Mouse (Mus musculus) stomach, postnatal 0 days (tissue): ENCODE measurements around the gene Cdca3. TPM values are rescaled to one million over a fixed set of nuclear protein-coding genes. Genes with fewer than 3 reads are reported as not detected.

Experiments used
- ATAC-seq: fragments of 200-750 bp; cut with Nextera tagmentation; 2 replicates; pipeline ENCODE4 v1.8.0; 2017; ENCODE audit not compliant: low FRiP score, low TSS enrichment
- DNase-seq: peaks from one replicate; pipeline ENCODE4 v3.0.0-alpha.2; 2016; ENCODE audit warnings: low spot score
- H3K27ac ChIP-seq: fragments of 300-500 bp; sonication (generic); replicated peaks from 2 replicates; pipeline ENCODE4 v1.5.1; 2014; ENCODE audit warnings: mild to moderate bottlenecking, control low read depth
- H3K27me3 ChIP-seq: fragments of 300-500 bp; sonication (generic); 2 replicates; pipeline ENCODE4 v1.6.1; 2014; ENCODE audit warnings: low read length; ENCODE audit not compliant: control insufficient read depth, insufficient read depth
- H3K36me3 ChIP-seq: fragments of 300-500 bp; sonication (generic); 2 replicates; pipeline ENCODE4 v1.6.1; 2014; ENCODE audit warnings: low read length, mixed read lengths; ENCODE audit not compliant: control insufficient read depth, insufficient read depth
- H3K4me1 ChIP-seq: fragments of 300-500 bp; sonication (generic); replicated peaks from 2 replicates; pipeline ENCODE4 v1.6.1; 2014; ENCODE audit warnings: antibody characterized with exemption; ENCODE audit not compliant: control insufficient read depth, insufficient read depth
- H3K4me2 ChIP-seq: fragments of 300-500 bp; sonication (generic); replicated peaks from 2 replicates; pipeline ENCODE4 v1.6.1; 2014; ENCODE audit warnings: low read depth, mild to moderate bottlenecking, control low read depth, moderate library complexity
- H3K4me3 ChIP-seq: fragments of 300-500 bp; sonication (generic); 2 replicates; pipeline ENCODE4 v1.5.1; 2014; ENCODE audit warnings: low read depth, low read length, control low read depth
- H3K9ac ChIP-seq: fragments of 300-500 bp; sonication (generic); 2 replicates; pipeline ENCODE4 v1.6.1; 2014; ENCODE audit warnings: mild to moderate bottlenecking, low read length, control low read depth, mixed read lengths
- H3K9me3 ChIP-seq: fragments of 300-500 bp; sonication (generic); 2 replicates; pipeline ENCODE4 v1.6.1; 2016; ENCODE audit warnings: low read length; ENCODE audit not compliant: control insufficient read depth
- CTCF ChIP-seq: IDR thresholded peaks from 2 replicates; pipeline ENCODE4 v1.5.1; 2016; ENCODE audit warnings: antibody characterized with exemption, low read depth, mild to moderate bottlenecking, moderate library complexity
- EP300 ChIP-seq: optimal IDR thresholded peaks from 2 replicates; pipeline ENCODE3; 2016; ENCODE audit warnings: antibody characterized with exemption
- WGBS: fragments of 180-500 bp; shearing (Covaris S2); extraction: QIAGEN DNeasy Blood & Tissue Kit; methylation state at CpG from one replicate; pipeline ENCODE4 v1.1.7; 2014; 5-methylcytosine and 5-hydroxymethylcytosine counted together
- polyA plus RNA-seq: library from polyadenylated mRNA; unstranded; fragments of >200 nt; fragmentation: Nextera tagmentation; extraction: Ambion mirVana; gene quantifications from 2 replicates; pipeline ENCODE4 v1.2.1, GENCODE M21; 2015

Gene Cdca3
- polyA plus RNA-seq, 1 experiment from 2014 or later, result 52.8 TPM

- H3K9me3 ChIP-seq, result no peaks in the 10 kb centered on the region
- no peak for DNase-seq
- H3K4me1 ChIP-seq, result no peaks in the 10 kb centered on the region
- TF ChIP-seq EP300 (no peak), CTCF (no peak)
- no peak overlapping the region for H3K9ac ChIP-seq
- H3K27me3 ChIP-seq, result no peaks in the 10 kb centered on the region; the same call in 1 of the 2 replicates
- ATAC-seq, result no peak
- H3K4me2 ChIP-seq, result peak overlapping the region; percentile 82
- H3K36me3 ChIP-seq, result no peaks in the 10 kb centered on the region
- WGBS, result 29% methylated on average over 26 of the region's 26 CpGs
- H3K4me3 ChIP-seq, result peak overlapping the region; percentile 72
- H3K27ac ChIP-seq, result 0 out of 2 replicates have a peak overlapping the region, but pooled peaks have one; percentile 13
Measured at GRCm38 (mm10) chr6:124857840-124858530, 28.6 kb downstream of the Cdca3 start.

DNA sequence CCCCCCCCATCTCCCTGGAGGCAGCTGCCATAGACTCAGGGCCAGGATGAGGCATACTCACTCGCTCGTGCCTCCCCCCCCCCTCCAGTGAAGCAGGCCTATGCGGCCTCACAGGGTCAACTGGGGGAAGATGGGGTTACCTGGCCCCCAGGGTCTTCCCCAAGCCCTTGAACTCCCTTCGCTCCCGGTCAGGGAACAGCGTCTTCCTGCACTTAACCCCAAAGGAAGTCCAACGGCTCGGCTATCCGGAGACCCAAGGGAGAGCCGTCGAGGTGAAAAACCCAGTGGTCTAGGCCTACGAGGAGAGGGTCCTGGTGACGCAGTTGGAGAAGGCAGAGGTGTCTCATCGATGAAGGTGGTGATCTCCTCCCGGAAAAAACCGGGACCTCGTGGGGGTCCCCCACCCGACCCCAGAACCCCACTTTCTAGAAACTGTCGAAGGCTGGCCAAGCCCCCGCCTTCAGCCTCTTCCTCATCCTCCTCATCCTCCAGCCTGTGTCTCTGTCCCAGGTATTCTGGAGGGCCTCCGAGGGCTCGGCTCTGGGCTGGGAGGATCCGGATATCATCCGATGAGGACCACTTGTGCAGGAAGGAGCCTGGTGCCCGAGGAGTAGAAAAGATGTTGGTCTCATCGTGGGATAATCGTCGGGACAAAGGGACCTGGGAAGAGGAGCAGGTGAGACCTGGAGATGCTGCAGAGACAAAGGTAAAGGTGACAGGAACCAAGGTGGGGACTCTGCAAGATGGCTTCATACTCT, 29.4 kb downstream of the Cdca3 start:
- H3K4me2 ChIP-seq, result no peak overlapping the region
- H3K36me3 ChIP-seq, result no peaks in the 10 kb centered on the region
- 72% methylated on average over 28 of the region's 28 CpGs for WGBS
- H3K9me3 ChIP-seq, result no peaks in the 10 kb centered on the region
- no peak overlapping the region for H3K27ac ChIP-seq
- DNase-seq (no peak), ATAC-seq (no peak)
- H3K27me3 ChIP-seq, result no peaks in the 10 kb centered on the region; the same call in 1 of the 2 replicates
- H3K4me1 ChIP-seq, result no peaks in the 10 kb centered on the region
- no peak for TF ChIP-seq CTCF
- TF ChIP-seq EP300, result no peak
- H3K9ac ChIP-seq, result no peak overlapping the region
- no peak overlapping the region for H3K4me3 ChIP-seq

DNA sequence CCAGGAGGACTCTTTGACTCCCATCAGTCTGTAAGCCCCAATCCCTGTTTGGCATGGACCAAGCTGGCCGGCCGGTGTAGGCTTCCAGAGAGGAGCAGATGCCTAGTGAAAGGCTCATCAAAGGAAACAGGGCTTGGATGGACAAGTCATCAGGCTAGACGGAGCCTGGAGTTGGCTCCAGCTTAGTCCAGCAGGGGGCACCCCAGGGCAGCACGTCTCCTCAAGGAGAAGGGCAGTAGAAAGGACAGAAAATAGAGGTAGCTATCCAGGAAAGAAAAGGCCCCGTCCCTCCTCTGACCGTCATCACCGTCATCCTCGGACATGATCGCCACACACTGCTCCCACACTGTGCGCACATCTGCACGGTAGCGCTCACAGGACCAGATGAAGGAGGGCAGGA, 30.4 kb downstream of the Cdca3 start:
- no peaks in the 10 kb centered on the region for H3K36me3 ChIP-seq
- H3K4me1 ChIP-seq, result no peaks in the 10 kb centered on the region
- no peak overlapping the region for H3K4me3 ChIP-seq
- no peaks in the 10 kb centered on the region for H3K9me3 ChIP-seq
- ATAC-seq, result peak; percentile 48
- no peak overlapping the region for H3K9ac ChIP-seq
- H3K27me3 ChIP-seq, result no peaks in the 10 kb centered on the region; the same call in 1 of the 2 replicates
- 11% methylated on average over 12 of the region's 12 CpGs for WGBS
- no peak overlapping the region for H3K4me2 ChIP-seq
- peak; percentile 90 for DNase-seq
- no peak overlapping the region for H3K27ac ChIP-seq
- no peak for TF ChIP-seq EP300
- TF ChIP-seq CTCF, result peak; percentile 95

DNA sequence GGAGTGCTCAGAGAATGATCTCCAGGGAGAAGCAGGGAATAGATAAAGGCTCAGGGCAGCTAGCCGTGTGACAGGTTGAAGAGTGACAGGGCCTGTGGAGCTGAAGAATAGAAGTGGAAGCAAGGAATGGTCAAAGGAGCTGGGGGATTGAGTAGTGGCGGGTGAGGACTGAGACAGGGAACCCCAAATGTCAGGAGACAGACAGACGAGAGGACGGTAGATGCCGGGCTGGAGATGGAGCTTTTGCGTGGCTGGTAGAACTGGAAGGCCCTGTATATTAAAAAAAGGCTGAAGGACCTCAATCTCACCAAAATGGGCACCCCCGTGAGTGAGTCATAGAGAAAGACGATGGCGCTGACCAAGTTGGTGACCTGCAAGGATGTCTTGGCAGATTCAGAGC, 31.2 kb downstream of the Cdca3 start:
- H3K36me3 ChIP-seq, result no peaks in the 10 kb centered on the region
- H3K9me3 ChIP-seq, result no peaks in the 10 kb centered on the region
- H3K27ac ChIP-seq, result no peak overlapping the region
- no peak for TF ChIP-seq EP300
- no peak for TF ChIP-seq CTCF
- no peak for DNase-seq
- WGBS, result 84% methylated on average over 9 of the region's 9 CpGs
- H3K9ac ChIP-seq, result no peak overlapping the region
- no peaks in the 10 kb centered on the region for H3K4me1 ChIP-seq
- H3K4me2 ChIP-seq, result no peak overlapping the region
- no peak overlapping the region for H3K4me3 ChIP-seq
- no peaks in the 10 kb centered on the region; the same call in 1 of the 2 replicates for H3K27me3 ChIP-seq
- no peak for ATAC-seq

GRCm38 (mm10) chr6:124861266-124861665, 31.9 kb downstream of the Cdca3 start:
- Histone ChIP-seq H3K9ac (no peak overlapping the region), H3K9me3 (no peaks in the 10 kb centered on the region), H3K27me3 (no peaks in the 10 kb centered on the region; the same call in 1 of the 2 replicates), H3K4me3 (no peak overlapping the region), H3K4me1 (no peaks in the 10 kb centered on the region), H3K4me2 (no peak overlapping the region), H3K27ac (no peak overlapping the region), H3K36me3 (no peaks in the 10 kb centered on the region)
- 85% methylated on average over 19 of the region's 19 CpGs for WGBS
- TF ChIP-seq CTCF, result no peak
- no peak for TF ChIP-seq EP300
- DNase-seq (no peak), ATAC-seq (no peak)

- no peak overlapping the region for H3K4me3 ChIP-seq
- WGBS, result 53% methylated on average over 3 of the region's 3 CpGs
- H3K36me3 ChIP-seq, result no peaks in the 10 kb centered on the region
- no peaks in the 10 kb centered on the region; the same call in 1 of the 2 replicates for H3K27me3 ChIP-seq
- no peak overlapping the region for H3K27ac ChIP-seq
- no peak overlapping the region for H3K4me2 ChIP-seq
- DNase-seq, result no peak
- no peak for TF ChIP-seq CTCF
- no peak for TF ChIP-seq EP300
- no peak for ATAC-seq
- no peaks in the 10 kb centered on the region for H3K9me3 ChIP-seq
- H3K9ac ChIP-seq, result no peak overlapping the region
- H3K4me1 ChIP-seq, result no peaks in the 10 kb centered on the region
Measured at GRCm38 (mm10) chr6:124861802-124862201, 32.5 kb downstream of the Cdca3 start.
